Mouse (Mus musculus): ENCODE results near the gene Asah2.

DNA sequence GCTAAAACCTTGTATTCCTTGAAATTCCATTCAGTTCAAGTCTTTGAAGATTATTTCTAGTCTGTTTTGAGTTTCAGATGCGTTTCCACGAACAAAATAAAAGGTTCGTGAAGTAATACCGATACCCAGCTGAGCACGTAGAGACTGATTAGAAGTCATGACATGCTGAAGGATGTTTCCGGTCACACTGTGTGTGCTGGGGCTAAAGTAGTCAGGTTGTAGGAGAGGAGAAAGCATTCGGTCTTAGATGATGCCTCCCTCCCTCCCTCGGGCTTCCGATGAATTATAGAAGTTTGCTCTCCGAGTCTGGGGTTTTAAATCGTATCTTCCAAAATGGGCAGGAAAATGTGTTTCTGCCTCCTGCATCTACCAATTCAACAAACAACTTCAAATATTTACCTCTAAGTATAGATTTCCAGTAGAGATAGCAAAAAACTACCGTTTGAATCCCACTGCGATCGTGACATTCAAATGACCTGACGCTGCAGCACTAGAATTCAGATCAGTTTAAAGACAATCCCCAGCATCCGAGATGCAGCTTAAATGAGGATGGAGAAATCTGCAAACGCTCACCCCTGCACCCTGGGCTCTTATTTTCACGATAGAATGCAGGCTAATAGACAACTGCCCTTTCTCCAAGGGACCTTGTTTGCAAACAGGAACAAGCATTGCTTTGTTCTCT lies 5.6 kb downstream of the Asah2 start:
- TF ChIP-seq CTCF (conservative IDR thresholded peaks at IDR 0.05; ENCODE audit: insufficient read depth, insufficient read length, low read depth, low read length) (no peak), POLR2A (IDR thresholded peaks at IDR 0.05; ENCODE audit: low read depth, low read length) (no peak)
